Mouse (Mus musculus): ENCODE data around the gene Susd5.

The Susd5 gene

DNA sequence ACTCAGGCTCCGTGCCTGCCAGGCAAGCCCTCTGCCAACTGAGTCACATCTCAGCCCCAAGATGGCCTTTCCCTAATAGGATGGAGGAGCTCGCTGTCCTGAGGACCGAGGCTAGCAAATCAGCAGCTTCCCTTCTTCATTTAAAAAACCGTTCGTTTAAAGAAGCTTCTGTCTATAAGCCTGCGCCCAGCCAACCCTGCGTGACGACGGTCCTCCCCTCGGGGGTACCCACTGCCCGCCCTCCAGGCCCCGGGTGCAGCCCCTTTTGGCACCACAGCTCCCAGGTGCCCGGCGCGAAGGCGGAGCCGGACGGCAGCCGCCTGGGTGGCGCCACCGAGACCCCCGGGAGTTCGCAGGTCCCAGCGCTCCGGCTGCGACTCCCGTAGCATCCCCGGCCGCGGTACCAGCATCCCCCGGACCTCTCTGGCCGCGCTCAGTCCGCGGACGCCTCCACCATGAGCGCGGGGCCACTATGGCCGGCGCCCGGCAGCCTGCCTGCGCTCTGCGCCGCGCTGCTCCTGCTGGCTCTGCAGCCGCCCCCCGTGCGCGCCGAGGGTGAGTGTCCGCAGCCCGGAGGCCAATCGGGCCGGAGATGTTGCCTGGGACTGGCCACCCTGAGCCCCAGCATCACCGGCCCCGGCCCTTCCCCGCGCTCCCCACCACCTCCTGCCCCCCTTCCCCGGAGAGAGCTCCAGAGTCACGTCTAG, at the start of gene Susd5:
Gene Susd5 (plus strand): TSS at position 51 of the 707 bp plus-strand sequence.
- in situ Hi-C loops (cut with MboI; ENCODE audit: unreplicated experiment in 2 of 2) = no loop called here

- in situ Hi-C loops (cut with MboI; ENCODE audit: unreplicated experiment in 2 of 2) = no loop called here
Observed at GRCm38 (mm10) chr9:114007850-114008350, 49.0 kb upstream of the Susd5 start.

- in situ Hi-C loops (cut with MboI; ENCODE audit: unreplicated experiment in 2 of 2) = no loop called here
Observed at GRCm38 (mm10) chr9:114009526-114009925, 47.4 kb upstream of the Susd5 start.

DNA sequence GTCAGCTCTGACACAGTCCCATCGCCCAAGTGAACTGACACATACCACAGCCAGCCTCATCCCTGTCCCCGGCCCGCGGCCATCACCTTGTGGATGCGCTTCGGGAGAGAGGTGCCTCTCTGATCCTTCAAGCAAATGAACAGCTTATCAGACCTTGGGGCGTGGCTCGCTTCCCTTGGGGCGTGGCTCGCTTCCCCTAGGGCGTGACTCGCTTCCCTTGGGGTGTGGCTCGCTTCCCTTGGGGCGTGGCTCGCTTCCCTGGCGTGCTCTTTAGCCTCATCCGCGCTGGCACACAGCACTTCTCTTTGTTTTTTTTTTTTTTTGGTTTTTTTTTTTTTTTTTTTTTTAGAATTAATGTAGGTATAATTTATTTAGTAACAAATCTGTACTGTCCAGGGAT, 45.7 kb upstream of the Susd5 start:
- in situ Hi-C loops (cut with MboI; ENCODE audit: unreplicated experiment in 2 of 2) = no loop called here

- in situ Hi-C loops (cut with MboI; ENCODE audit: unreplicated experiment in 2 of 2) = no loop called here
Observed at GRCm38 (mm10) chr9:114014034-114014433, 42.9 kb upstream of the Susd5 start.

DNA sequence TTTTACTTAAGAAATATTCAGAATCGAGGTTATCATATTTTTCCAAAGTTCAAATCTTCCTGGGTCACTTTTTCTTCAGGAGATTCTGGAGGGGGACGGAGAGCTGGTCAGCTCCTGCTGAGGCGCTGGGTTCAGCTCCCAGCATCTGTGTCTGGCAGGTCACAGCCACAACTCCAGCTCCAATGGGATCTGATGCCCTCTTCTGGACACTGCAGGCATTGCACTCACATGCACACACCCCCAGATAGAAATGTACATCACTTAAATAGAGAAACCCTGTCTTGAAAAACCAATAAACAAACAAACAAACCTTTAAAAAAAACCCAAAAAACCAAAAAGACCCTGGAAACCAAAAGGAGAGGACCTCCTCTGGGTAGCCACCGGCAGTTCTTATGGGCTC, 41.2 kb upstream of the Susd5 start:
- in situ Hi-C loops (cut with MboI; ENCODE audit: unreplicated experiment in 2 of 2) = no loop called here

GRCm38 (mm10) chr9:114016402-114016801, 40.5 kb upstream of the Susd5 start:
- in situ Hi-C loops (cut with MboI; ENCODE audit: unreplicated experiment in 2 of 2) = no loop called here

- in situ Hi-C loops (cut with MboI; ENCODE audit: unreplicated experiment in 2 of 2) = no loop called here
Observed at GRCm38 (mm10) chr9:114019012-114019762, 37.8 kb upstream of the Susd5 start.

GRCm38 (mm10) chr9:114022141-114022540, 34.8 kb upstream of the Susd5 start:
- in situ Hi-C loops (cut with MboI; ENCODE audit: unreplicated experiment in 2 of 2) = no loop called here

GRCm38 (mm10) chr9:114025182-114025581, 31.8 kb upstream of the Susd5 start:
- in situ Hi-C loops (cut with MboI; ENCODE audit: unreplicated experiment in 2 of 2) = no loop called here

DNA sequence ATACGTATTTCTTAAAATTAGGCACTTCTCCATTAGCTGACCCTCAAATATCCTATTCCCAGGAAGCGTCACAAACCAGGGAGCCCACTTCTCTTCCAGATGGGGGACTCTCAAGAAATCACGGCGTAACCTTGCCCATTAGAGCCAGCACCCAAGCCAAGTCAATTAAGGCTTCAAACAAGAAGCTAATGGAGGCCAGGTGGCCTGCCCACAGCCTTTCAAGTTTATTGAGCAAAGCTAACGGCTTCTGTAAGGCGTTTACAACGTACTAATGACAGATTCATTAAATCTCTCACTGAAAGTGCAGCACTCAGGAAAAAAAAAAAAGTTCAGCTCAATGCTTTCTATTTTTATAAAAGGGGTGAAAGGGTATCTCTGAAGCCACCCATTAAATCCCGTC, 31.1 kb upstream of the Susd5 start:
- in situ Hi-C loops (cut with MboI; ENCODE audit: unreplicated experiment in 2 of 2) = no loop called here

DNA sequence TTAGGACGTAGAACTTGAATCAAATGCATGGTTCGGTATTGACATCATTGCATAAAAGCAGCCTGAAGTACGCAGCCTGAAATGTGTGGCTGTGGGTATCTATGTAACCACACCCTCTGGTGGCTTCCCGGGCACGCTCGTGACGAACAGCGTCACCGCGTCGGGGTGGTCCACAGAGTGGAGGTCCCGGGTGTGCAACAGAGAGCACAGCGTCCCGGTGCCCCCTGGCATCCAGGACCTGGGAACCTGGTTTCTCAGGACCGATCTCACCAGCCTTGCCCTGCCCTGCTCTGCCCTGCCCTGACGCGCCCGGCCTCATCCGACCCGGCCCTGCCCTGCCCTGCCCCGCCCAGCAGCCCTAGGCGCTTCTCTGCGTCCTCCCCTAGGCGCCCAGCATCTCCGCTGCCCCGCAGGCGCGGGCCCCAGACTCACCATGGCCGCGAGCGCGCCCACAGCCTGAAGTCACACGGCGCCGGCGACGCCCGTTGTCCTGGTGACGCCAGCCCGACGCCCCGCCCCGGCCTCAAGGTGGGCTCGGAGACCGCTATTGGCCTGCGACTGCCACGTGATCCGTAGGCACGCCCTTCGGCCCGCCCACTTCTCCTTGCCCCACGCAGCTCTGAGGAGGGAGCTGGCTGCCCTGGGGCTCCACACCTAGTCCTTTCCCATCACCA, 30.5 kb upstream of the Susd5 start:
- in situ Hi-C loops (cut with MboI; ENCODE audit: unreplicated experiment in 2 of 2) = no loop called here

GRCm38 (mm10) chr9:114040945-114041344, 16.0 kb upstream of the Susd5 start:
- in situ Hi-C loops (cut with MboI; ENCODE audit: unreplicated experiment in 2 of 2) = no loop called here

- in situ Hi-C loops (cut with MboI; ENCODE audit: unreplicated experiment in 2 of 2) = no loop called here
Observed at GRCm38 (mm10) chr9:114042490-114042889, 14.4 kb upstream of the Susd5 start.

GRCm38 (mm10) chr9:114044446-114044845, 12.5 kb upstream of the Susd5 start:
- in situ Hi-C loops (cut with MboI; ENCODE audit: unreplicated experiment in 2 of 2) = no loop called here

- in situ Hi-C loops (cut with MboI; ENCODE audit: unreplicated experiment in 2 of 2) = no loop called here
Observed at GRCm38 (mm10) chr9:114046028-114046427, 10.9 kb upstream of the Susd5 start, which contains the start of gene Fbxl2. Gene Fbxl2, minus strand, starts transcription at chr9:114046191.

- in situ Hi-C loops (cut with MboI; ENCODE audit: unreplicated experiment in 2 of 2) = no loop called here
Observed at GRCm38 (mm10) chr9:114046676-114047075, 10.3 kb upstream of the Susd5 start.

GRCm38 (mm10) chr9:114050106-114050505, 6.8 kb upstream of the Susd5 start:
- in situ Hi-C loops (cut with MboI; ENCODE audit: unreplicated experiment in 2 of 2) = no loop called here

- in situ Hi-C loops (cut with MboI; ENCODE audit: unreplicated experiment in 2 of 2) = no loop called here
Observed at GRCm38 (mm10) chr9:114050778-114051177, 6.2 kb upstream of the Susd5 start.

DNA sequence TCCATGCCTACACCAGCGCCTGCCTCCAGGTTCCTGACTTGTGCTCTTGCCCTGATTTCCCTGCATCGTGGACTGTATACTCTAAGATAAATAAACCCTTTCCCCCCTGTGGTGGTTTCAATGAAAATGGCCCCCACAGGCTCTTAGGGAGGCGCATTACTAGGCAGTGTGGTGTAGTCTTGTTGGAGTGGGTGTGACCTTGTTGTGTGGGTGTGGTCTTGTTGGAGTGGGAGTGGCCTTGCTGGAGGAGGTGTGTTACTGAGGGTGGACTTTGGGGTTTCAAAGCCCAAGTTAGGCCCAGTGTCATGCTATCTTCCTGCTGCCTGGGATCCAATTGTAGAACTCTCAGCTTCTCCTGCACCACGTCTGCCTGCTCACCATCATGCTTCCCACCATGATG, 4.9 kb upstream of the Susd5 start:
- in situ Hi-C loops (cut with MboI; ENCODE audit: unreplicated experiment in 2 of 2) = no loop called here

DNA sequence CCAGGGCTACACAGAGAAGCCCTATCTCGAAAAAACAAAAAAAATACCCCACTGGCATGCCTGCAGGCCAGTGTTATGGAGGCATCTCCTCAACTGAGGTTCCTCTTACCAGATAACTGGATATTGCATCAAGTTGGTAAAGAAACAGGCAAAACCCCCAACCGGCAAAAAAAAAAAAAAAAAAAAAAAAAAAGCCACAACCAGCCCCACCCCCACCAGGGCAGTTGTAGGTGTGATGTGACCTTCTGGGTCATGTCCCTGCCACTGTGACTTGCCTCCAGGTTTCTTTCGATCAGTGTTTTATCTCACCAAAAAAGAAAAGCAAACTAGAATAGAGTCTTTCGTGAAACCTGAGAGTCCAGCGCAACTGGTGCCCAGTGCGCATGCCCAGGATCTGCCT, 4.1 kb upstream of the Susd5 start:
- in situ Hi-C loops (cut with MboI; ENCODE audit: unreplicated experiment in 2 of 2) = no loop called here

Measured in v-Abl transformed pro-B cells (cell line).